Mouse (Mus musculus) embryonic fibroblast, embryonic 13.5 days (primary cell): ENCODE measurements at regions not wholly inside any gene's neighbourhood (a gene's known extent, or its start where the extent isn't known, plus 50 kb on each side); places are given as distances from the start of the nearest gene placed in this dataset.

Experiments
- H3K27ac ChIP-seq: 2 replicates; pipeline ENCODE4 v1.5.1; 2012; ENCODE audit warnings: low read length, control low read depth, inconsistent platforms; ENCODE audit not compliant: insufficient read depth
- H3K4me1 ChIP-seq: 2 replicates; pipeline ENCODE4 v1.6.1; 2011; ENCODE audit warnings: low read length; ENCODE audit not compliant: control insufficient read depth, insufficient read depth
- H3K4me3 ChIP-seq: 2 replicates; pipeline ENCODE4 v1.5.1; 2011; ENCODE audit warnings: mild to moderate bottlenecking, control low read depth, low read length; ENCODE audit not compliant: insufficient read depth
- CTCF ChIP-seq: IDR thresholded peaks from 2 replicates; pipeline ENCODE4 v1.5.1; 2011; ENCODE audit warnings: mild to moderate bottlenecking, control low read depth, low read length, moderate library complexity, borderline replicate concordance; ENCODE audit not compliant: insufficient read depth
- POLR2A ChIP-seq: IDR thresholded peaks from 2 replicates; pipeline ENCODE4 v1.6.1; 2011; ENCODE audit warnings: low read depth, mild to moderate bottlenecking, control low read depth, low read length, moderate library complexity

DNA sequence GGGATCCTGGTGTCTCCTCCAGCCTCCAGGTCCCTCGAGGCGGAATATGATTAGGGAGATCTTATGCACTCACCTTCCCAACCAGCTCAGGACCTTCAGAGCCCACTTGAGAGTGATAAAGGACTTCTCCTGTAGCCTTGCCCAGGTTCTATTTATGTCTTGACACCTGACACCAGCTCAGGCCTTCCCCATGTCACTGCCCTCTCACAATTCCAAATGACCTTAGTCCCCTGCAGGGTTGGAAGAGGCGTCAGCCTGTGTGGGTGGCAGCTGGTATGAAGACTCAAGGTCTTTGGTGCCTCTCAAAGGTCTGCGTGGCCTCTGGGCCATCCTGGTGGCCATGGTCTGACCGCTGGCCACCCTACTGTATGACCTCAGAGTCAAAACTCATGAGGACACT lies 120.1 kb downstream of the 1810010D01Rik start:
- no peak for TF ChIP-seq CTCF
- no peak for TF ChIP-seq POLR2A
- H3K27ac ChIP-seq: no peak overlapping the region
- H3K4me1 ChIP-seq: no peaks in the 10 kb centered on the region
- H3K4me3 ChIP-seq: no peak overlapping the region

DNA sequence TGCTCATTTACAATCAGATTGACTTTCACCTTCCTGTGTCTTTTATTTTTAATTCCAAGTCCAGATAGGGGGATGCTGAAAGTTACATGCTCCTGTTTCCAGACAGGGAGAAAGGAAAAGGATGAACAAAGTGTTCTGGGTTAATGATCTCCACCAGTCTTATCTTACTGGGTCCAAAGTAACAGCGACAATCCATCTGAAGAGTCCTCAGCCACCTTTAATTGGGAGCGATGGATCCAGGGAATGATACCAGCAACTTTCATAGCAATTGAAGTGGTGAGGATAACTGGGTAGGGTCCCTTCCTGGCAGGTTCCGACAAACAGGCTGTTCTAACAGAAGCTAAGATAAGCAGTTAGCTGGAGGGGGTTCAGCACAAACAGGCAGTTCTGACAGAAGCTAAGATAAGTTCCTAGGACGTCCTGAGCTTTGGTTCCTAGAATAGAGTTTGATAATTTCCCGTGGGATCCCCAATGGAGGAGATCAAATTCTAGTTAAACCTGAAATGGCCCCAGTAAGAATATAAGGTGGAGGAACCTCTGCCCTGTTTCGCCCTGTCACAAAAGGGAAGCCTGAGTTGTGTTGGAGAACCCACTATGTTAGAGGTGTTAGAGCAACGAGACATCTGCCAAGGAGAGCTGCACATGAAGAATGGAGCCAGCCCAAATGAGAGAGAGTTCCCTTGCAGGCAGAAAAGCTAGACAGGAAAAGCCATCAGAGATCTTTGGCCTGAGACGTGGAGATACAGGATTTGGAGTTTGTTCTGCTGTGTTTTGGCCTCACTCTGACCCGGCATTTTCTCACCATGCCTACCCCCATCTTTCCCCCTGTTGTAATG lies 124.8 kb downstream of the 1810010D01Rik start:
- H3K4me1 ChIP-seq: peaks cover 6% of the 10 kb centered on the region; the same call in 1 of the 2 replicates
- TF ChIP-seq CTCF: no peak
- no peak for TF ChIP-seq POLR2A

DNA sequence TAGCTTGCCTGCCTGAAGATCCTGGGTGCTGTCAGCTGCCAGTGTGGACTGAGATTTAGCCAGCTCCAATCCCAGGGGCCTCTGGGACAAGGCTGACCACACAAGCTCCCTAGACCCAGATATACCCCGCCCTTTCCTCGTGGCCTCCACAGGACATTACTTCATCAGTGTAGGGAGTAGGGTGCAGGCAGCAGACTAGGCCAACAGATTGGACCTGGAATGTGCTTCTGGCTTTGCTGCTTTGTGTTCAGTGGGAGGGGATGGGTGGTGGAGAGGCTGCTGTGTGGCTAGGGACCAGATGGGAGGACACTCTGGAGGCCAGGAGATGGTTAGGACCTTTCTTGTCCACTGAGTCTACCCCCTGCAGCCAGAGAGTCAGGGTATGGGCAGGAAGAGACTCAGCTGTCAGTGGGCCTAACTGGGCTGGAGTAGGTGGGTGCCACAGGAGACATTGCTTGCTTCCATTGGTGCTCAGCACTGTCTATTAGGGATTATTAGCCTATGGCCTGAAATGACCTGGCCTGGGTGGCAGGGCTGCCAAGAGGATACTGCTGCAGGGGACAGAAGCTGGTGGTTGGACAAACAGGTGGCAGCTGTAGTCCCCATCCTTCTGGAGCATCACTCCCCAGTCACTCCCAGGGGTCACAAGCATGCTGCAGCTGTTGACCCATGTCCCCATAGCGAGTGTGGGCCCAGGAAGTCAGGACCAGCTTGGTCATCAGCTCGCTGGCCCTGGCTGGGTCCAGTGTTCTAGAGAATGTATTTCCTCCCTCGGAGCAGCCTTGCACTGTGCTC lies 132.5 kb upstream of the Ccnd1 start:
- Histone ChIP-seq H3K4me3 (no peak overlapping the region), H3K4me1 (no peaks in the 10 kb centered on the region), H3K27ac (no peak overlapping the region)
- TF ChIP-seq CTCF (no peak), POLR2A (no peak)

More for the DNA sequence above, 124.8 kb downstream of the 1810010D01Rik start:
- Histone ChIP-seq H3K4me3 (no peak overlapping the region), H3K27ac (no peak overlapping the region)

DNA sequence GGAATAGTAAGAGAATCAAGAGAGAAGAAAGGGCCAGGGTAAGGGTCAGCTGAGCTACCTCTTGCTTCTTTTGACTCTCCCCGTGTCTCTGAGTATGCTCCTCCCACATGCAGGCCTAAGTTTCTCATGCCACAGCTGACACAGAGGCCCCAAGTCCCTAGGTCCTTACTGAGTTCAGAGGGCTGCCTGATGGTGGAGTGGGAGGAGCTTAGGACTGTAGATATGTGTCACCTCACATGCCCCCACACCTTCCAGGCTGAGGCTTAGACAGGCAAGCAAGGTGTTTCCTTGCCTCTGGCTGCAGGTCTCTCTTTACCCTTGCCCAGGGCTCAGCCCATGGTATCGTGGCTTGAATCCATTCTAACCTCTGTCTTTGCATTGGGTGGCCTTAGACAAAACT lies 131.8 kb upstream of the Ccnd1 start:
- no peak for TF ChIP-seq POLR2A
- TF ChIP-seq CTCF: no peak

DNA sequence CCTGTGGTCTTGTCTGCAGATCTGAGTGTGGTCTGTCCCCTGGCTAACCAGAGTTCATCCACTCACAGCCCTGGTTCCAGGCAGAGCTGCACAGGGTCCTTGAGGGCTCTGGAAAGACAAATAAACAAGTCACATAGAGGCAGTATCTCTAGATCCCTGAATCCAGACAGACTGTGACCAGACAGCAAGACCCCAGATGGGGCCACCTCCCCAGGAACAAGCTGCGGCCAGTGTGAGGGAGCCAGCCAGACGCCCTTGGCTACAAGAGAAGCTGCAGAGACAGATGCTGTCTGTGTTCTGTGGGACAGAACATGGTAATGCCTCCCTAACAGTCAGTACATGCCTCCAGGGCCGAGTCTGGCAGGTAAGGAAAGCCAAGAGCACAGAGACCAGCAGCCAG lies 127.6 kb upstream of the Ccnd1 start:
- no peak overlapping the region for H3K4me3 ChIP-seq
- H3K27ac ChIP-seq: no peak overlapping the region
- no peaks in the 10 kb centered on the region for H3K4me1 ChIP-seq
- TF ChIP-seq POLR2A: no peak

More for the DNA sequence above, 131.8 kb upstream of the Ccnd1 start:
- Histone ChIP-seq H3K4me1 (no peaks in the 10 kb centered on the region), H3K4me3 (no peak overlapping the region), H3K27ac (no peak overlapping the region)

DNA sequence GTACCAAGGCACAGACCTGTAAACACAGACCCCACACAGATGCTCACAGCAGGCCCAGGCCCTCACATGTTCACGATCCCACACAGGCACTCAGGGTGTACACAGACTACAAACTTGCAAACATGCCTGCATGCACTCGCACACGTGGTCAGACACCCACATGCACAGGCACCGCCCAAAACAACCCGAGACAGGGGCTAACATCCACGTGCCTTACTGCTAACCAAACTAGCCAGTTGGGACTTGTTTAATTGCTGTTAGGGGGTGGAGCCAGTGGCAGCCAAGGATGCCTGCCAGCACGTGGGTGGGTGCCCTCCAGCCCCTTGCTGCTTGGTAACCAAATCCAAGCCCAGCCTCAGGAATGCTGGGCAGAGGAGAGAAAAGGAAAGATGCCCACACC lies 116.6 kb upstream of the Ccnd1 start:
- Histone ChIP-seq H3K4me3 (no peak overlapping the region), H3K27ac (no peak overlapping the region), H3K4me1 (no peaks in the 10 kb centered on the region)
- no peak for TF ChIP-seq POLR2A
- TF ChIP-seq CTCF: no peak

DNA sequence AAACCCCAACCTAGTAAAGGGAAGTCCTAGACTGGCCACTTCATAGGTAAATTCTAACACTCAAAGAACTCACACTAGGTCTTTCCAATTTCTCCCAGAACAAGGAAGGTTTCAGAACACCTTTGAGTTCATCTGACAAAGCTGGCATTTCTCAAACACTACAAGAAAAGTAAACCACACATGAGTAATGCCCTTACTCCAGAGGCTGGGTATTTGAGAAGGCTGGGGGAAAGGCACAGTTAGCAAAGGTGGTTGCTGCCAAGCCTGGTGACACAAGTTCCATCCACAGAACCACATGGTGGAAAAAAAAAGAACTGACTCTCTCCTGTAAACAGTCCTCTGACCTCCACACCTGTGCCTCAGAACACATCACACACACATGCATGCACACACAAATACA lies 111.9 kb upstream of the Ccnd1 start:
- TF ChIP-seq CTCF: no peak
- no peak for TF ChIP-seq POLR2A
- Histone ChIP-seq H3K4me1 (no peaks in the 10 kb centered on the region), H3K4me3 (no peak overlapping the region), H3K27ac (no peak overlapping the region)

DNA sequence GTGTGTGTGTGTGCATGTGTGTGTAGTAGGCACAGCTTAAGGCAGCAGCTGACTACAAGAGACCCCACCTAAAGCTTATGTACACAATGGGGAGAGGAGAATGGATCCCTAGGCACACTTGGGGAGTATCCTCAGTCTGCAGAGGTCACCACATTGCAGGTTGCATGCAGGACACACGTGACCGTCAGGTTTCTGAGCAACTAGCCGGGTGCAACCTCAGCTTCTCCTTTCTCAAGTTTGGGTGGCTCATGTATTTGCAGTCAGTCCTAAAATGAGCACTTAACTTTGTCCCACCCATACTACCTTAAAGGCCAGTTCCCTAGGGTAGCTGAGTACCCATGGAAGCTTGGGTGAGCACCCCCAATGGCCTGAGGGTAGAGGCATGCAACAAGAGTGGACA lies 111.0 kb upstream of the Ccnd1 start:
- H3K4me1 ChIP-seq: peaks cover 1% of the 10 kb centered on the region; the same call in 1 of the 2 replicates
- H3K4me3 ChIP-seq: no peak overlapping the region
- no peak overlapping the region for H3K27ac ChIP-seq
- no peak for TF ChIP-seq POLR2A
- TF ChIP-seq CTCF: no peak

DNA sequence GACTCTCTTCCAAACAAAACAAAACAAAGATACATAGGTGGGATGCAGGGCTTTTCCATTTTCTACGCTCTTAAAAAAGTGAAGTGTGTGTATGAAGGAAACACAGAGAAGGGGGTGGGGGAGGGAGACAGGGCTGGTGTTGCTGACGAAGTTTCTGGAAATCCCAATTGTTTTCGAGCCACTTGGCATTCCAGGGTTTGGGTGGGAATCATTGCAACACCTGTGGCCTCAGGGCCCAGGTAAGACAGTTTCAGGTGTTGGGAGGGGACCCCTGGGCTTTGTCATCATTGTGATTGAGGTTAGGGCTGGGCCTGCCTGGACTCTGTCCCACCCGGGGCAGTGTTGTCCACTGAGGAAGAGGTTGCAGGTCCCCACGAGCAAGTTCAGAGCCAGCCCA lies 108.8 kb upstream of the Ccnd1 start:
- Histone ChIP-seq H3K4me3 (no peak overlapping the region), H3K27ac (no peak overlapping the region), H3K4me1 (peaks cover 11% of the 10 kb centered on the region)
- TF ChIP-seq POLR2A: no peak
- no peak for TF ChIP-seq CTCF
